Mouse (Mus musculus) adipose tissue, adult 10 weeks (tissue): ENCODE measurements around the gene 1500011B03Rik. TPM values are rescaled to one million over a fixed set of nuclear protein-coding genes. Genes with fewer than 3 reads are reported as not detected.

Experiments used
- polyA plus RNA-seq: library from polyadenylated mRNA; stranded (reverse); fragments of 350-450 nt; fragmentation: Illumina TruSeq; extraction: RNeasy Lipid Tissue Mini Kit (QIAGEN cat#74804); gene quantifications from one replicate; pipeline ENCODE4 v1.2.3, GENCODE M21; 2014; ENCODE audit warnings: low read depth, low replicate concordance

1500011B03Rik gene
- polyA plus RNA-seq, result 171 TPM

DNA sequence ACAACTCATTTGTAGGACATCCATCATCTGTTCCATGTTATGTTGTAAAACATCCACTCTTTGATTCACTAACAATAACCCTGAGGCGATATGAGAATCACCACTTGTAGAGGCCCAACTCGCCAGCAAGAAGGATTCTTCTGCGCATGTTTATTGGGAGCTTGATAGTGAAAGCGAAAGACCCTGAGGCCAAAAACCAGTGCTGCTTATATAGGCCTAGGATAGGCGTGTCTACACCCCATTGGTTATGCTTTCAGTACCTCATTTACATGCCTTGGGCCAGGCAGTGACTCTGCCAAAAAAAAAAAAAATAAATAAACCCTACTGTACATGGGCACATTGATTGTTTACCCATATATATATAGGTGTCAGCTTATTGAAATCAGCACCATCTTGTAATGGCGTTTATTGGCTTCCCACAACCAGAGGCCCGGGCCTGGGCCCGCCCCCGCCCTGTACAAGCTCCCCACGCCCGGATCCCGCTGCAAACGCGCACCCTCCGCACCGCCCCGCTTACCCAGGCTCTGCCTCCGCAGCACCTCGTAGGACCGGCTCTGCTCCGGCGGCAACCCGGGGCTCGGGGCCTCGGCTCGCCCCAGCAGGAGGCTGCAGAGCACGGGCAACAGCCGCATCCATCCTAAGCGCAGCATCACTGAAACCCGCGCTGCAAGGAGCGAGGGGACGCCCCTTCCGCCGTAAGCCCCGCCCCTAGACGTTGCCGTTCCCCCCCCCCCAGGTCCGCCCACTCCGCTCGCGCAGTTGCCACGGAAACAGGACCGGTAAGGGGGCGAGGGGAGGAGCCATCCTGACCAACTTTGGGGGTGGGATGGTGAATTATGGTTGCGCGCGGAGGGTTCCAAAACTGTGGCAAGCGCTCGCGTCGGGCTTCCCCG, at the start of gene 1500011B03Rik:
1500011B03Rik (minus strand) TSS at position 673 of the 893 bp plus-strand sequence.

DNA sequence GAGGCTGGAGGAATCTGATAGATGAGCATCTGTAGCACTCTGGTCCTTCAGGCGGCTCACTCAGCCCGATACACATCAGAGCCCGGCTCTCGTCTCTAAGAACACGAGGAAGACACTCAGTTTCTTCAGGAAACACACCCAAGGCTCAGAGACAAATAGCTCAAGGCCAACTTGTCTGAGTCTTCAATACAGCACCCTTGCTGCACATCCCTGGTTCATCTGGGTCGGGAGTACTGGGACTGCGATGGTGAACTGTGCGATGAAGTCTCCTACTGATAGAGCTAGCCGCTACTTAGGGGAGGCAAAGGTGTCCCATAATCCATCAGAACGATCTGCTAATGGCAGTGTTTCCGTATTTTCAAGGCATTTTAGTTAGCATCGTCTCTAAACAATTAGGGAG, 35.3 kb upstream of the 1500011B03Rik start, which contains the start of gene Gm9936:
Gm9936 (minus strand) TSS at position 101 of the 400 bp plus-strand sequence.

DNA sequence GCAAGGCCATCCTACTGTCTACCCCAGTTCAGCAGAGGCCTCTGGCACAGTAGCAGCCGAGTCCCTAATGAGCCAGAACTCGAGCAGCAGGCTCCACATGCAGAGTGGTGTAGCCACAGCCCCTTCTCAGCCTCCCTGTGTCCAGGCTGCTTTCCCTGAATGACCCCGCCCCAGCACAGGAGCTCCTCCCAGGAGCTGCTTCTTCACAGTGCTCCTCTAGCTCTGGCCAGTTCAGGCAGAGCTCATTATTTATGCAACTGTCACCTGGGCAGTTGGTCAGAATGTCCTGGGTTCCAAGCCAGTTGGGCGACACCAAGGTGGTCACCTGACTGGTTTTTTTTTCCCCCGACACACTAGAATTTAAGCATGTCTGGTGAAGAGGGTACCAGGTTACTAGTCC, 30.1 kb upstream of the 1500011B03Rik start, which contains the start of gene 4930519G04Rik:
4930519G04Rik (plus strand) TSS at position 301 of the 400 bp plus-strand sequence.

DNA sequence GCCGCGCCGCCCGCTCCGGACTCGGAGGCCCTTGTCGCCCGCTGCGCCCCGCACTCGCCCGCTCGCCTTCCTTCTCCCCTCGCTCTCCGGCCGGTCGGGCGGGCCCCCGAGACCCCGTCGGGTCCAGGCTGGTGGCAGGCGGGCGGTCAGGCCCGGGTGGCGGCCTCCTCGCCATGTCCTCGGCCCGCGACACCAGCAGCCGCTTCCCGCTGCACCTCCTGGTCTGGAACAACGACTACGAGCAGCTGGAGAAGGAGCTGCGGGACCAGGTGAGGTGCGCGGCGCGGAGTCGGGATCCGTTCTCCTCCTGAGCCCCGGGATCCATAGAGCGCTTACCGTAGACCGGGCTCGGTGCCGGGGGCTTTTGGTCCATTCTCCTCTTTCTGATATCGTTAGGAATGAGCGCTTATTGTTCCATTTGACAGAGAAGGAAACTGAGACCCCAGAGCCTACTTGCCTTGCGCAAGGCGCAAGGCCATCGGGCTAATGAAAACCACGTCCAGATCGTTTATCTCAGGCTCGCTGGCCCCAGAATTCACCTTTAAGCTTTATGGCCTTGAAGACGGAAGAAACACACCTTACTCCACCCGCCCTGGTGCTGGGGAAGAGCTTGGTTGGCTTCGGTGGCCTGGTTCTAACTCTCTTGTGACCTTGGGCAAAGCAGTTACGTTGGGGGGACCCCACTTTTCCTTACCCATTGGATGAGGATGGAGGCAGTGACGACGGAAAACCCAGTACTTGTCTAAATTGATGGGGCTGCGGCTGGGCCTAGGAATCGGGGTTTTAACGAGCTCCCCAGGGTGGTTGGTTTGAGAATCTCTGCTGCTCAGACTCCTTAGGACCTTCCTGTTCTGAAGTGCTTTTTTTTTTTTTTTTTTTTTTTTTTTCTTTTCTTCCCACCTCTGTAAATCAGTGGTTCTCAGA, 48.0 kb downstream of the 1500011B03Rik start, which contains the start of gene Git2:
Git2 (minus strand) TSS at position 462 of the 924 bp plus-strand sequence.

DNA sequence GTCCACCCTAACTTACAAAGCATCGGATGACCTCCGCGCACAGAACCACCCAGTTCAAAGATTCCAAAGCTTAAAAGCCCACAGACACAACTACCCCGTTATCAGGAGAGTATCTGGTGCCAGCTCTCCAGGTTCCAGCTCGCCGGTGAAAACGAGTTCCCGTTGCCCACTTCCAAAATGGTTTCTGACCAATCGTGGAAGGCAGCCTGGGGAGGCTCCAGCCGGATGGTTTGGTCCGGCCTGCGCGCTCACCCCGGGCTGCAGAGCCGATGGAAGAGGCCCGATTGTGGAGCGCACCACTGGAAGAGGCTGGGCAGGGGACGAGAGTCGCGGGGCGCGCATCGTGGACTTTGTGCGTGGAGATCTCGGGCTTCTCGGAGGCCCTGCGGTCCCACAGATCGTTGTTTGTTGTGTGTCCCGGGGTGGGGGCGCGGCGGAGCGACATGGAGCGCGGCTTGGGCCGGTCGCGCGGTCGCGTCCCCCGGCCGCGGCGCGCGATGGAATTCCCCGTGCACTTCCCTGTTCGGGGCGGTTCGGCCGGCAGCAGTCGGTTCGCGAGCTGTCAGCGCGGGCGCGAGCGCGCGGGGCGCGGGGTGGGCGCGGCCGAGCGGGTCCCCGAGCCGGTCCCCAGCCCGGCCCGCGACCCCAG, 48.7 kb downstream of the 1500011B03Rik start, which contains the start of gene Ankrd13a:
Ankrd13a (plus strand) TSS at position 275 of the 649 bp plus-strand sequence.

Other genes with a start within 250 kb of the 1500011B03Rik start
- gene Trpv4, start 165.0 kb downstream of the 1500011B03Rik start, polyA plus RNA-seq, result 13.2 TPM
- gene Gltp, start 132.5 kb downstream of the 1500011B03Rik start, polyA plus RNA-seq, result 68.7 TPM
- gene Tchp, start 115.7 kb downstream of the 1500011B03Rik start, polyA plus RNA-seq, result 11.3 TPM
- gene Ankrd13a, start 48.8 kb downstream of the 1500011B03Rik start, polyA plus RNA-seq, result 52.9 TPM
- 27.9 TPM for gene Git2, start 48.0 kb downstream of the 1500011B03Rik start, polyA plus RNA-seq
- 0.60 TPM for gene 4930519G04Rik, start 30.2 kb upstream of the 1500011B03Rik start, polyA plus RNA-seq
- gene Gm9936, start 35.2 kb upstream of the 1500011B03Rik start, polyA plus RNA-seq, result not detected
- gene Oasl2, start 73.5 kb upstream of the 1500011B03Rik start, polyA plus RNA-seq, result 20.2 TPM
- gene Oasl1, start 99.8 kb upstream of the 1500011B03Rik start, polyA plus RNA-seq, result 1.5 TPM
- gene 2210016L21Rik, start 118.7 kb upstream of the 1500011B03Rik start, polyA plus RNA-seq, result 23.8 TPM
- gene Hnf1a, start 147.6 kb upstream of the 1500011B03Rik start, polyA plus RNA-seq, result 0.71 TPM
- 31.1 TPM for gene Sppl3, start 187.7 kb upstream of the 1500011B03Rik start, polyA plus RNA-seq